Mouse (Mus musculus) kidney, postnatal 0 days (tissue): ENCODE data around the gene Slco6c1. TPM values are rescaled to one million over a fixed set of nuclear protein-coding genes. Genes with fewer than 3 reads are reported as not detected.
A peak's percentile ranks its signal among the peaks of the same experiment; 100 is the strongest.

ENCODE experiments used
- ATAC-seq: fragments of 200-750 bp; cut with Nextera tagmentation; replicated peaks from 2 replicates; pipeline ENCODE4 v1.8.0; 2017; ENCODE audit warnings: low read depth, moderate number of reproducible peaks, moderate TSS enrichment, moderate library complexity; ENCODE audit not compliant: low FRiP score
- DNase-seq: peaks from one replicate; pipeline ENCODE4 v3.0.0-alpha.2; 2016; ENCODE audit warnings: low spot score
- H3K27ac ChIP-seq: fragments of 300-500 bp; sonication (generic); 2 replicates; pipeline ENCODE4 v1.5.1; 2014; ENCODE audit warnings: mild to moderate bottlenecking
- H3K27me3 ChIP-seq: fragments of 300-500 bp; sonication (generic); 2 replicates; pipeline ENCODE4 v1.6.1; 2014; ENCODE audit warnings: low read length, mixed read lengths; ENCODE audit not compliant: insufficient read depth
- H3K36me3 ChIP-seq: fragments of 300-500 bp; sonication (generic); 2 replicates; pipeline ENCODE4 v1.6.1; 2014; ENCODE audit warnings: low read length, mixed read lengths; ENCODE audit not compliant: insufficient read depth
- H3K4me1 ChIP-seq: fragments of 300-500 bp; sonication (generic); replicated peaks from 2 replicates; pipeline ENCODE4 v1.6.1; 2014; ENCODE audit warnings: antibody characterized with exemption, low read length, mixed read lengths; ENCODE audit not compliant: insufficient read depth
- H3K4me2 ChIP-seq: fragments of 300-500 bp; sonication (generic); 2 replicates; pipeline ENCODE4 v1.6.1; 2014; ENCODE audit warnings: mild to moderate bottlenecking, low read length, moderate library complexity, mixed read lengths
- H3K4me3 ChIP-seq: fragments of 300-500 bp; sonication (generic); replicated peaks from 2 replicates; pipeline ENCODE4 v1.5.1; 2014; ENCODE audit warnings: low read depth, low read length
- H3K9ac ChIP-seq: fragments of 300-500 bp; sonication (generic); 2 replicates; pipeline ENCODE4 v1.6.1; 2014; ENCODE audit warnings: low read depth, low read length
- H3K9me3 ChIP-seq: fragments of 300-500 bp; sonication (generic); replicated peaks from 2 replicates; pipeline ENCODE4 v1.6.1; 2016; ENCODE audit warnings: low read length, inconsistent platforms, mixed read lengths
- CTCF ChIP-seq: IDR thresholded peaks from 2 replicates; pipeline ENCODE4 v1.5.1; 2016; ENCODE audit warnings: antibody characterized with exemption, low read depth, mild to moderate bottlenecking, moderate library complexity
- WGBS: fragments of 180-500 bp; shearing (Covaris S2); extraction: QIAGEN DNeasy Blood & Tissue Kit; methylation state at CpG from one replicate; pipeline ENCODE4 v1.1.7; 2014; 5-methylcytosine and 5-hydroxymethylcytosine counted together
- polyA plus RNA-seq: library from polyadenylated mRNA; unstranded; fragments of >200 nt; fragmentation: Nextera tagmentation; extraction: Ambion mirVana; gene quantifications from 2 replicates; pipeline ENCODE4 v1.2.1, GENCODE M21; 2015

Slco6c1 gene
- not detected in 2 replicates for polyA plus RNA-seq

- Histone ChIP-seq H3K36me3 (no peaks in the 10 kb centered on the region), H3K4me3 (no peak within 1 kb of the TSS), H3K27ac (no peak within 1 kb of the TSS), H3K27me3 (no peaks in the 10 kb centered on the region), H3K4me2 (no peak within 1 kb of the TSS), H3K9ac (no peak within 1 kb of the TSS), H3K9me3 (no peaks in the 10 kb centered on the region), H3K4me1 (no peaks in the 10 kb centered on the region)
- no peak for TF ChIP-seq CTCF
- ATAC-seq (no peak), DNase-seq (no peak)
- WGBS, result 89% methylated on average over 6 of the region's 6 CpGs
Observed at GRCm38 (mm10) chr1:97128201-97128600, at the start of gene Slco6c1. Slco6c1 (minus strand) TSS chr1:97128301.

- no peak overlapping the region for H3K4me2 ChIP-seq
- no peak for ATAC-seq
- H3K27me3 ChIP-seq, result no peaks in the 10 kb centered on the region
- H3K36me3 ChIP-seq, result no peaks in the 10 kb centered on the region
- no peak overlapping the region for H3K4me3 ChIP-seq
- no peak overlapping the region for H3K27ac ChIP-seq
- no peak overlapping the region for H3K9ac ChIP-seq
- no peaks in the 10 kb centered on the region for H3K4me1 ChIP-seq
- no peaks in the 10 kb centered on the region for H3K9me3 ChIP-seq
- 48% methylated on average over 1 of the region's 1 CpGs for WGBS
- DNase-seq, result no peak
- TF ChIP-seq CTCF, result no peak
Observed at GRCm38 (mm10) chr1:97038982-97039381, 89.1 kb downstream of the Slco6c1 start.

- H3K36me3 ChIP-seq, result no peaks in the 10 kb centered on the region
- TF ChIP-seq CTCF, result peak; percentile 72
- H3K9ac ChIP-seq, result no peak overlapping the region
- no peak overlapping the region for H3K4me2 ChIP-seq
- WGBS, result 7% methylated on average over 2 of the region's 2 CpGs
- no peaks in the 10 kb centered on the region for H3K9me3 ChIP-seq
- peak; percentile 73 for DNase-seq
- no peaks in the 10 kb centered on the region for H3K27me3 ChIP-seq
- no peaks in the 10 kb centered on the region for H3K4me1 ChIP-seq
- no peak for ATAC-seq
- H3K27ac ChIP-seq, result no peak overlapping the region
- no peak overlapping the region for H3K4me3 ChIP-seq
Observed at GRCm38 (mm10) chr1:97038548-97038947, 89.6 kb downstream of the Slco6c1 start.

GRCm38 (mm10) chr1:97037955-97038354 is 90.1 kb downstream of the Slco6c1 start:
- DNase-seq, result no peak
- Histone ChIP-seq H3K4me1 (no peaks in the 10 kb centered on the region), H3K27ac (no peak overlapping the region), H3K36me3 (no peaks in the 10 kb centered on the region), H3K4me2 (no peak overlapping the region), H3K27me3 (no peaks in the 10 kb centered on the region), H3K9ac (no peak overlapping the region), H3K4me3 (no peak overlapping the region), H3K9me3 (no peaks in the 10 kb centered on the region)
- 56% methylated on average over 2 of the region's 2 CpGs for WGBS
- ATAC-seq, result no peak
- TF ChIP-seq CTCF, result no peak

- DNase-seq (peak; percentile 1), ATAC-seq (no peak)
- no peaks in the 10 kb centered on the region for H3K9me3 ChIP-seq
- 58% methylated on average over 2 of the region's 2 CpGs for WGBS
- no peaks in the 10 kb centered on the region for H3K4me1 ChIP-seq
- no peak overlapping the region for H3K9ac ChIP-seq
- no peaks in the 10 kb centered on the region for H3K36me3 ChIP-seq
- H3K27me3 ChIP-seq, result no peaks in the 10 kb centered on the region
- no peak overlapping the region for H3K27ac ChIP-seq
- no peak overlapping the region for H3K4me3 ChIP-seq
- H3K4me2 ChIP-seq, result no peak overlapping the region
- TF ChIP-seq CTCF, result no peak
Observed at GRCm38 (mm10) chr1:97021388-97021787, 106.7 kb downstream of the Slco6c1 start.

- no peak for TF ChIP-seq CTCF
- ATAC-seq (no peak), DNase-seq (no peak)
- 59% methylated on average over 1 of the region's 1 CpGs for WGBS
- Histone ChIP-seq H3K4me2 (no peak overlapping the region), H3K27me3 (no peaks in the 10 kb centered on the region), H3K9me3 (no peaks in the 10 kb centered on the region), H3K9ac (no peak overlapping the region), H3K36me3 (no peaks in the 10 kb centered on the region), H3K4me1 (no peaks in the 10 kb centered on the region), H3K27ac (no peak overlapping the region), H3K4me3 (no peak overlapping the region)
Observed at GRCm38 (mm10) chr1:97019404-97019803, 108.7 kb downstream of the Slco6c1 start.

- Histone ChIP-seq H3K9me3 (no peaks in the 10 kb centered on the region), H3K4me1 (no peaks in the 10 kb centered on the region), H3K27ac (no peak overlapping the region), H3K27me3 (no peaks in the 10 kb centered on the region), H3K4me3 (no peak overlapping the region), H3K9ac (no peak overlapping the region), H3K4me2 (no peak overlapping the region), H3K36me3 (no peaks in the 10 kb centered on the region)
- DNase-seq (peak; percentile 53), ATAC-seq (no peak)
- TF ChIP-seq CTCF, result peak; percentile 71
Observed at GRCm38 (mm10) chr1:97018978-97019377, 109.1 kb downstream of the Slco6c1 start.
